Mouse (Mus musculus) heart, postnatal 10 days (tissue): ENCODE data around the gene Dhdds. TPM values are rescaled to one million over a fixed set of nuclear protein-coding genes. Genes with fewer than 3 reads are reported as not detected.
"Not testable (repeated sequence)": the region's sequence is repeated elsewhere in the genome, so short reads cannot be mapped to it uniquely, and the experiment has no call there.

Experiments used
- DNase-seq, 2 experiments: peaks; one replicate each; pipeline ENCODE4 v3.0.0; 2021
- intact Hi-C: fragments of 180-260 bp; cut with DNase I; formaldehyde crosslinking; loops from one replicate; pipeline ENCODE4 v1.15.1; 2025
- total RNA-seq, 2 experiments: library from RNA; stranded (reverse); gene quantifications; 2 replicates each; pipeline ENCODE4 v1.2.3; 2021

Gene Dhdds
- total RNA-seq, 2 experiments from 2014 or later, result 31.4 to 33.9 TPM

- intact Hi-C loops, result no loop called here
- DNase-seq, result peak in 1 of 2 experiments; percentile 3
Measured at GRCm38 (mm10) chr4:134005581-134006358, 5.1 kb upstream of the Dhdds start.

GRCm38 (mm10) chr4:134002903-134003302 lies 2.2 kb upstream of the Dhdds start:
- DNase-seq, result no peak
- intact Hi-C loops, result no loop called here

DNA sequence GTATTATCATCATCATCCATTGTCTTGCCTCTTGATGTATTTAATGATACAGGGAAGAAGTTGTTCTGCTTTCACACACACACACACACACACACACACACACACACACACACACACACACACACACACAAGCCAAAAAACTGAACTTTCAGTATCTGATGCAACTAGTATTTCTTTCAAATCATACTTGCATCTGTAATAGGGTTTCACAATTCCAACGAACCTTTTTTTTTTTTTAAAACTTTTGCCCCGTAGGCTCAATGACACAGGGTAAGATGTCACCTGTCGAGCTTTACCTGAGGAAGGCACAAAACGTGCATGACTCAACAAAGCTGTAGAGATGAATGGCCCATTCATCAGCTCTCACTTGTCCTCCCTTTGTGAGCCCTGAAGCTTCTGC lies 1.5 kb upstream of the Dhdds start:
- DNase-seq, result no peak
- intact Hi-C loops, result no loop called here

DNA sequence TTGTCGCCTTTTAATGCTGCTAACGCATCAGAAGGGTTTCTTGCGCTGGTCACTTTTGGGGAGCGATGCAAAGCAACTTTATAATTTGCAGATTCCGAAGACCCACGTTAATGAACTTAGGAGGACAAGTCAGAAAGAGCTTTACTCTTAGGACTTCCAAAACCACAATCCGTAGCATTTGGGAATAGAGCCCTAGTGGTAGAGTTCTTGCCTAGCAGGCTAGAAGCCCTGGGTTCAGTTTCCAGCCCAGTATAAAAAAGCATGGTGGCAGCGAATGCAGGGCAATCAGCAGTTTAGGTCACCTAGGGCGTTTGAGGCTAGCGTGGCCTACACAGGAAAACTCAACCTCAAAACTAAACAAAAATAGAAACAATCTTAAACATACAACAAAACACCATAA lies 992 bp upstream of the Dhdds start:
- DNase-seq, result no peak
- intact Hi-C loops, result no loop called here

- intact Hi-C loops, result no loop called here
- no peak for DNase-seq
Measured at GRCm38 (mm10) chr4:133994697-133995096, 6.0 kb downstream of the Dhdds start.

DNA sequence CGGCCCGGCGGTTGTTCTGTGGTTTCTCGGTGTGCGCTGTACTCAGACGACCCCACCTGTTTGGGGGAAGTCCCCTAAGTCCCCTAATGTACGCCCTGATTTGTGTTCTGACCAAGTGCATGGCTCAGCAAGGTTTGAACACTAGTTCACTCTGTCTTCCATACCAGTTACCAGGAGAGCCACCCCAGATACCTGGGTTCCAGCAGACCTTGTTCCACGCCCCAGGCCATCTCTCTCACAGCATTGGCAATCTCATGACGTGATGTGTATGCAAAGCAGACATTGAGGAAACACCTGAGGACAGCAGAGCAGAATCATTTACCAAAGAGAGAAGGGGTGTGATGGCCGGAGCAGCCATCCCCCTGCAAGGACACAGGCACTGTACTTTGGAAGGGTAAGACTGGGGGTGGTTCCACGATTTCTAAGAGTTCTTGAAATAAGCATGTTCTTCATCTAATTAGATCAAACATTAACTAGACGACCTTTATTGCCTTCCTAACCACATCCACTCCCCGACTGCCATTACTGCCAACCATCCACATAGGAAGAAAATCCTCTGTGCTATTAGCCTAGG lies 9.5 kb downstream of the Dhdds start:
- intact Hi-C loops, result no loop called here
- DNase-seq, result no peak

GRCm38 (mm10) chr4:133990035-133990434 lies 10.7 kb downstream of the Dhdds start:
- intact Hi-C loops, result no loop called here
- DNase-seq, result no peak

GRCm38 (mm10) chr4:133988289-133988688 lies 12.4 kb downstream of the Dhdds start:
- intact Hi-C loops, DNase-seq: not testable (repeated sequence)

GRCm38 (mm10) chr4:133982936-133983335 lies 17.8 kb downstream of the Dhdds start:
- intact Hi-C loops, result no loop called here
- DNase-seq, result no peak

DNA sequence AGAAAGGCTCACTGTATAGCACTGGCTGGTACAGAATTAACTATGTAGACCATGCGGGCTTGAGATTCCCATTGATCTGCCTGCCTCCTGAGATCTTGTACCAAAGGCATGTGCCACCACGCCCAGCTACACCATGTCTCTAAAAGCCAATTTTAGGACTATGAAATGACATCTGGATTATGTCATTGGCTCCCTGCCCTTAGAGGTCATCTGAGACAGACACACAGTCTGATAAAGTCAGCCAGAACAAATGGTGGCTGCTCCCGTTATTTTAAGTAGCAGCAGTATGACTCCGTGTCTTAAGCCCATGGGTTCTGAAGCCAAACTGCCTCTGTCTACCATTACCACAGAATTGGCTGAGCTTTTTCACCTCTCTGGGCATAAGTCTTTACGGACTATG lies 20.2 kb downstream of the Dhdds start:
- intact Hi-C loops, result no loop called here
- peak; percentile 78 to 83 for DNase-seq

DNA sequence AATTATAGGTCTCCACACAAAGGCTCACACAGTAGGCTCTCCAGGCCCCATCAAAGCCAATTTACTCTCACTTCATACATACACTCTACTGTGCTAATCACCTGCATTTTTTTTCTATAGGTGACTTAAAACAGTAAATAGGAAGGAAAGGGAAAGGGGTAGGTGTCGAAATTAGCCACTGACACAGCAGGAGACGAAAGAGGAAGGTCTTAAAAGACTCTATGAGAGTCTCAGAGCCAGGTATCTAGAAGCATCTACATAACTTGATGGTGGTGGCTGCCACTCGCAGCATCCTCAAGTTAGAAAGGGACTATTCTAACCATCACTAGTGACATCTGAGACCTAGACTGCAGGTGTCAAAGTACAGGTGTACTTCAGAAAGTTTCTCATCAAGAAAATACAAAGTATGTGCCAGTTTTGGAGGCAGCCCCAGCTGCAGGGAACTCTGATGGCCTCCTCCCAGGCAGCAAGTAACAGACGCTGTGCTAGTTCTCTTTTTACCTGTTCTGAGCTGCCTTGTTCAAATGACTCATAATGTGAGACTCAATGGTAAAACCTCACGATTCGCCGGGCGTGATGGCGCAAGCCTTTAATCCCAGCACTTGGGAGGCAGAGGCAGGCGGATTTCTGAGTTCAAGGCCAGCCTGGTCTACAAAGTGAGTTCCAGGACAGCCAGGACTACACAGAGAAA lies 22.6 kb downstream of the Dhdds start:
- intact Hi-C loops, result no loop called here
- no peak for DNase-seq

- DNase-seq, result no peak
- intact Hi-C loops, result no loop called here
Measured at GRCm38 (mm10) chr4:133971741-133972140, 29.0 kb downstream of the Dhdds start.

DNA sequence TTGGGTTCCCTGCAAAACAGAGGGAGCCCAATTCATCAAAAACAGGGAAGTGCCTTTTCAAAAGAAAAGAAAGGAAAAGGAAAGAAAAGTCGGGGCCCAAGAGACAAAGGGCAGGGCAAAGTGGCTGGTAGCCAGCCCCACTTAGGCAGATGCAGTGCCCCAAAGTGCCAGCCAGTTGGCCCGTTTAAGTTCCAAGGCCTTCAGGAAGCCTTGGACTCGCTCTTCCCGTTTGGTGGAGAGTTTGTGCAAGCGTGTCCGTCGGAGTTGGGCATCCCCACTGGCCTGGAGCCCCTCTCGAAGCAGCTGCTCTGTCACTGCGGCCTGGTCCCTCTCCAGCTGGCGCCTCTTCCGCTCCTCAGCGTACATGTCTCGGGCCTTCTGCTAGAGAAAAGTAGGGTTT lies 29.8 kb downstream of the Dhdds start:
- intact Hi-C loops, result no loop called here
- no peak for DNase-seq

- DNase-seq, result no peak
- intact Hi-C loops, result no loop called here
Measured at GRCm38 (mm10) chr4:133970196-133970595, 30.5 kb downstream of the Dhdds start.

- no peak for DNase-seq
- intact Hi-C loops, result loop anchor here (5.0 kb wide), 1 partner anchor 297 kb away; the partner anchor contains the start of gene Pigv
Measured at GRCm38 (mm10) chr4:133969114-133969770, 31.5 kb downstream of the Dhdds start.

DNA sequence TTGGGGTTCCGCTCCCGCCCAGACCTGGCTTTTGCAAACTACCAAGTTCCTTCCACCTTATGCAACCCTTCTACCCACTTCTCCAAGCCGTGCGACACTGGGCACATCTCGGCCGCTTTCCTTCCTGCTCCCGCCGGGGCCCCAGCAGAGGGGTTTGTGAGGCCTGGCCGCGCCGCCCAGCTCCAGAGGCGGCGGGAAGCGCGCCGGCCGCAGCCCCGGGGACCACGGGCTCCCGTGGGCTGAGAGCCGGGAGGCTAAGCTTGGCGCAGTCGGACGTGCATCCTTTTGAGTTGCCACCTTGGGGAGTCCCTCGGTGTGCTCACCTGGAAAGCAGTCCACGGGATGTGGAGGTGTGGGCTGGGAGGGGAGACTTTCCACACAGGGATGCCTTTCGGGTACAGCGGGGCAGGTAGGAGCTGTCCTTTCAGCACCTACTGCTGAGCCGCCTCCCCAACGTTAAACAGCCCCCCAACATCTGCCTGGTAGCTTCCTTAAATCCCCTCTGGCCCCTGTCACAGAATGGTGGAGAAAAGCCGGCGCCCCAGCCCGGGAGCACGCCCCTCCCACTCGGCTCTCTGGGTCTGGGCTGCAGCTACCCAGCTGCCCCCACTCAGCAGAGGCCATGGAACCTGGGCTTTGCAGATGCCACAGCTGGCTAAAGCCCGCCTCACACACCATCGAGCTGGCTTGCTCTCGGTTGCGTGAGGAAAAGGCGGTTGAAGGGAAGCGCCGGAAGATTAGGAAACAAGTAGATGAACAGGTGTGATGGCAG lies 32.4 kb downstream of the Dhdds start, which contains the start of gene Hmgn2:
TSS of gene Hmgn2 (minus strand) at position 501 of the 772 bp plus-strand sequence.
- intact Hi-C loops, result loop anchor here (5.0 kb wide), 1 partner anchor 296 kb away; the partner anchor contains the start of gene Pigv
- DNase-seq, result peak; percentile 55 to 57

DNA sequence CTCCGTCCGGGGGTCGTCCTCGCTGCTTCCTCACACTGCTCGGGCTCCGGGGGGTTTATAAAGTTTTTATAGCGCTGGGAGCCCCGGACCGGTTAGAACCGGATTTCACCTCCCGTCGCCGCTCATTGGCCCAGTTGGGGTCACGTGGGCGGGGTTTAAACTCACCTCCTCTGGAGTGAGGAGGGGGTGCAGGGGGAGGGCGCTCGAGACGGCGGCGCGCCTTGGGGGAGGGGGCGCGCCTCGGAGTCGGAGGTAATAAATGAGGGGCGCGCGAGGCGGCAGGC lies 32.9 kb downstream of the Dhdds start:
- intact Hi-C loops, result loop anchor here (5.0 kb wide), 1 partner anchor 296 kb away; the partner anchor contains the start of gene Pigv
- peak; percentile 93 to 94 for DNase-seq

- intact Hi-C loops, result loop anchor here (5.0 kb wide), 1 partner anchor 295 kb away; the partner anchor contains the start of gene Pigv
- DNase-seq, result peak; percentile 98 to 99
Measured at GRCm38 (mm10) chr4:133967138-133967865, 33.4 kb downstream of the Dhdds start.

- DNase-seq, result no peak
- intact Hi-C loops, result loop anchor here (1.0 to 5.0 kb wide), 2 partner anchors 55 to 294 kb away; partner anchors contain the start of gene Pigv
Measured at GRCm38 (mm10) chr4:133966271-133966940, 34.3 kb downstream of the Dhdds start.
